Mouse (Mus musculus): ENCODE measurements around the gene Gm17654. TPM values are rescaled to one million over a fixed set of nuclear protein-coding genes. Genes with fewer than 3 reads are reported as not detected.
"Not testable (repeated sequence)": the region's sequence is repeated elsewhere in the genome, so short reads cannot be mapped to it uniquely, and the experiment has no call there.

Gene Gm17654
- not detected for total RNA-seq (2022)

DNA sequence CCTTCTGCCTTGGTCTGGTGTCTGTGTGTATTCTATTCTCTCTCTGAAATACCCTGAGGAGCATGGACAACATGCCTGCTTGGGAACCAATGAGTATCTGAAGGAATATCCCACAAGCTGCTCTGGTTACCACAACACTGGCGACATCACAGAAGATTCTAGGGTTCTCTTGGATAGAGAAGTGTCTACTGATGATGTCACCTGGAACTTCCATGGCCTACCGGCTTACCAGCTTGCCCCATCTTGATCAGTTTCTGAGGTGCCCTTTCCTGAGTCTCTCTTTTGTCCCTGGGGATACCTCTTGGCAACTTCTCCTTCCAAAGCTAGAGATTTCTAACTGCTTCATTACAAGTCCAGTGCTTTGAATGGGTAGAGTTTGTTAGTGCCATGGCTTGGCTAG, at the start of gene Gm17654:
Gene Gm17654, minus strand, starts transcription at position 101 of the 400 bp plus-strand sequence.
- DNase-seq (ENCODE audit: low spot score in 2 of 2), result not testable (repeated sequence)

DNA sequence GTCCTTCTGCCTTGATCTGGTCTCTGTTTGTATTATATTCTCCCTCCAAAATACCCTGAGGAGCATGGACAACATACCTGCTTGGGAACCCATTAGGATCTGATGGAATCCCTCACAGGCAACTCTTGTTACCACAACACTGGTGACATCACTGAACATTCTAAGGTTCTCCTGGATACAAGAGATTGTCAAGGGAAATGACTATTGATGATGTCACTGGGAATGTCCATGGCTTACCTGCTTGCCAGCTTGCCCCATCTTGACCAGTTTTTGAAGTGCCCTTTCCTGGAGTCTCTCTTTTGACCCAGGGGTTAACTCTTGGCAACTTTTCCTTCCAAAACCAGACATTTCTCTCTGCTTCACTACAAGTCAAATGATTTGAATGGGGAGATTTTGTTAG, 29.0 kb upstream of the Gm17654 start, which contains the start of gene Gm10375:
Gene Gm10375, minus strand, starts transcription at position 101 of the 400 bp plus-strand sequence.
- DNase-seq (ENCODE audit: low spot score in 2 of 2), result not testable (repeated sequence)

DNA sequence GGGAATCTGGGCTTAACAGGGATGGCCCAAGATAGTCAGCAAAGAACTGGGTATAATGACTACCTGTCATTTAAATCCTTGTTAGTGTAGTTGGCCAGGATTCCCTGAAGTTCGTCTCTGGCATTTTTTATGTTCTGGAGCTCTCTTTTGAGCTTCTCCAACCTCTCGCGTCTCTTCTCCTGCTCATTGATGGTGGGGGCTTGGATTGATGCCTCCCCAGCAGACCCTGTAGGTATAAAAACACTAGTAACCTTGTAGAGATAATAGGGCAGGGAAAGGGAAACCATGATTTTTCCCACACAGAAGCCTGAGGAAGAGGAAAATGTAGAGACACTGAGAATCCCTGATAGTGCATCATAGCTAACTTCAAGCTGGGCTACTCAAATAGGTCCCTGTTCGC, 977 bp downstream of the Gm17654 start:
- not testable (repeated sequence) for DNase-seq (ENCODE audit: low spot score in 2 of 2)

DNA sequence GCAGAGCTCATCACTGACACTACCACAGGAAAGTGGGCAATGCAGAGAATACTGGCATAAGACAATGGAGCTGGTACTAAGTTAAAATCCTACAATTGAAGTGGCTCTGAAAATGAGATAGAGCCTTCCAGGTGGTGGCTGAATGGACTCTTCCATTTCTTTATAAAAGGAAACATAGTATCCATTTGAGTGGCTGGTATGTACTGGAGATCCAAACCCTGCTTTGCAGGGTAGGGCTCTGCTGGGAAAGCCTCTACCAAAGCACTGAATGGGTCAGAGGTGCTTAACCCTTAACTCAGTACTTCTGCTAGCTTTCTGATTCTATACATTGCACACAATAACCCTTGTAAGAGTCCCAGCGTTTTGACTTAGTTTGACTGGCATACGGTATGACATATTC, 26.7 kb downstream of the Gm17654 start:
- not testable (repeated sequence) for DNase-seq (ENCODE audit: low spot score in 2 of 2)

GRCm38 (mm10) chr14:43546281-43546680, 32.7 kb downstream of the Gm17654 start:
- DNase-seq (ENCODE audit: low spot score in 2 of 2), result not testable (repeated sequence)

DNA sequence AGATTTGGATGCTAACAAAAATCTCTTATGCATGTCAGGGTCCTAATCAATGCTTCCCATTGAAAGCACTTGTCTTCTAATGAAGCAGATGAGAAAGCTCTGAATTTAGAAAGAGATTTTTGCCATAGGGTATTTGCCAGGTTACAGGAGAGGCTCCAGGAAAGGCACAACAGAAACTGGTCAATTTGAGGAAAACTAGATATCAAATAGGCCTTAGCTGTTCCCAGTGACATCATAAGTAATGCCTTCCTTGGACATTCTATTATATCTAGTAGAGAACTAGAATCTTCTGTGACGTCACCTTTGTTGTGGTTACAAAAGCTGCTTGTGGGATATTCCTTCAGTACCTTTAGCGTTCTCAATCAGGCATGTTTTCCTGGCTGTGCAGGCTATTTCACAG, 35.7 kb downstream of the Gm17654 start, which contains the start of gene Gm5799:
Gene Gm5799, plus strand, starts transcription at position 301 of the 400 bp plus-strand sequence.
- not testable (repeated sequence) for DNase-seq (ENCODE audit: low spot score in 2 of 2)

GRCm38 (mm10) chr14:43538144-43538543, 40.8 kb downstream of the Gm17654 start:
- DNase-seq (ENCODE audit: low spot score in 2 of 2), result not testable (repeated sequence)

GRCm38 (mm10) chr14:43532387-43532786, 46.6 kb downstream of the Gm17654 start:
- peak in 1 of 2 experiments; percentile 14 for DNase-seq (ENCODE audit: low spot score in 2 of 2)

DNA sequence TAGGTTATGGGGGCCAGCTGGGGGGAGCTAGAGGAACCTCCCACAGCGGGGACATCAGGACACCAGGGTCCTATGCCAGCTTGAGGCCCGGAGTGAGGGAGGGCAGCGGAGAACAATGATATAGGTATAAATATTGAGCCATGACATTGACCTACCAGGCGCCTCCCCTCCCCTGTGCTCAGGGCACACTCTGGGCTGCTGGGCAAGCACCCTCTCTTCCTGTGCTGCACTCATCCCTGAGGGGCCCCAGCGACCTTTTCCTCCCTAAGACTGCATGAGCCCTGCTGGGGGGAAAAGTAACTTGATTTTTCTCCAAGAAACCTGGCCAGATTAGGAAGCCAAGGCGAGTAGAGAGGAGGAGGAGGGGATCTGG, 46.9 kb downstream of the Gm17654 start:
- not testable (repeated sequence) for DNase-seq (ENCODE audit: low spot score in 2 of 2)

DNA sequence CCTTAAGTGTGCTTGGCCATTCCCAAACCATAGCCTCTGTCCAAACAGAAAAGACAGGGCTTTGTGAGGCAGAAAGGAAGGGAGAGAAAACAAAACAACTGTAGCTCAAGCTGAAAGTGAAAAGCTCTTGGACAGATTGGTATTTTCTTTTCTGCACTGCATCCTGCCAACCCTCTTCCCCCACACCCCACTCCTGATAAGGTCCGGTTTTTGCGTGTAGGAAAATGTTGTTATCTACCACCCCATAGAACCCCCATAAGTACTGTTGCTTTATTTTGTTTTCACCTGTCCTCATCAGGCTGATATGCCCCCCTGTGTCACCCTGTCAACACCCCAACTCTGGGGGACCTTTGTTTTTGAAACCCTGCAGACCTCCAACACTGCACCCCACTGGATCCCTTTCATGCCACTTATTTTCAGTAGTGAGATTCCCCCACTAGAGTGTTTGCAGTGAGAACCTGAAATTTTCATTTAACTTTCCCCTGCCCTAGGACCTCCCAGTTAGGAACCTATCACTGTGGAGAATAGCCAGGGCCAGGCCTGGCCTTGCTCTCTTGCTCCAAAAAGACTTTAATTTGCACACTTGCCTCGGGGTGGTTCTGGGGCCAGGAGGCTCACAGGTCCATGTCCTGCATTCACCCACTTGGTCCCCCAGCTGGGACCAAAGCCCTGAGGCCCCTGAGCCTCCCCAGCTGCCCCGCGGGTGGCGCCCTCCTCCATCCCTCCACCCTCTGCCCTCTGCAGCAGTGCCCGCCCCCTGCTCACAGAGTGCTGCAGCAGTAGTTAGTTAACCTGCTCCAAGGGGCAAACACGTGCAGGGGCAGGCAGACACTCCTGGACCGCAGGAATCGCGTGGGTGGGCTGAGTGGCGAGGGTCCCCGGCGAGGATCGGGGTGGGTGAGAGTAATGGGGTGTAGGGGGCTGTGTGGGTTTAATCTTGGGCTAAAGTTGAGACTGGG, 47.6 kb downstream of the Gm17654 start:
- not testable (repeated sequence) for DNase-seq (ENCODE audit: low spot score in 2 of 2)

Other genes starting within 250 kb of the Gm17654 start
- gene 1700001F09Rik, start 231.3 kb downstream of the Gm17654 start, total RNA-seq (2022), result 1 to 10 TPM in 1 of 4 experiments, under 1 TPM in 1, not detected in 2; 0.67 to 2.9 TPM
- not detected for gene Gm8138, start 162.8 kb downstream of the Gm17654 start, total RNA-seq (2022)
- gene Gm5799, start 35.6 kb downstream of the Gm17654 start, total RNA-seq (2022), result under 1 TPM; 0.46 to 0.70 (median 0.58) TPM
- gene Gm10375, start 28.9 kb upstream of the Gm17654 start, total RNA-seq (2022), result not detected
- not detected for gene Gm8165, start 98.1 kb upstream of the Gm17654 start, total RNA-seq (2022)
- 1 to 10 TPM in 2 of 4 experiments, under 1 TPM in 2; 0.39 to 2.3 (median 0.98) TPM for gene Gm7324, start 118.7 kb upstream of the Gm17654 start, total RNA-seq (2022)
- not detected for gene Gm16506, start 148.3 kb upstream of the Gm17654 start, total RNA-seq (2022)
- gene Gm6526, start 168.7 kb upstream of the Gm17654 start, total RNA-seq (2022), result not detected
- gene Gm8180, start 205.6 kb upstream of the Gm17654 start, total RNA-seq (2022), result not detected